Mouse (Mus musculus) heart, adult 9 months (tissue): Measurements from ENCODE around the gene 4933412E24Rik.

Experiments
- DNase-seq, 2 experiments: peaks; one replicate each; pipeline ENCODE4 v3.0.0; 2022; ENCODE audit warnings: low spot score in 2 of 2

Gene 4933412E24Rik

GRCm38 (mm10) chr15:60016513-60016912, at the start of gene 4933412E24Rik:
4933412E24Rik (minus strand) TSS chr15:60016613.
- no peak for DNase-seq

GRCm38 (mm10) chr15:60030728-60031127, 14.3 kb upstream of the 4933412E24Rik start:
- DNase-seq: no peak

- DNase-seq: no peak
Observed at GRCm38 (mm10) chr15:60021256-60021655, 4.8 kb upstream of the 4933412E24Rik start.

- no peak for DNase-seq
Observed at GRCm38 (mm10) chr15:60010199-60010598, 6.2 kb downstream of the 4933412E24Rik start.

- no peak for DNase-seq
Observed at GRCm38 (mm10) chr15:60009610-60010009, 6.8 kb downstream of the 4933412E24Rik start.

GRCm38 (mm10) chr15:59983777-59984176, 32.6 kb downstream of the 4933412E24Rik start:
- DNase-seq: no peak

- DNase-seq: no peak
Observed at GRCm38 (mm10) chr15:59975310-59975709, 41.1 kb downstream of the 4933412E24Rik start.

- no peak for DNase-seq
Observed at GRCm38 (mm10) chr15:59974584-59974983, 41.8 kb downstream of the 4933412E24Rik start.

- DNase-seq: no peak
Observed at GRCm38 (mm10) chr15:59973651-59974519, 42.5 kb downstream of the 4933412E24Rik start.
